Mouse (Mus musculus) stomach, adult 2 months (tissue): ENCODE data around the gene Stt3a. TPM values are rescaled to one million over a fixed set of nuclear protein-coding genes. Genes with fewer than 3 reads are reported as not detected.

Source experiments
- polyA plus RNA-seq: library from polyadenylated mRNA; depleted of rRNA; stranded (reverse); fragments of >200 nt; gene quantifications from 2 replicates; pipeline ENCODE4 v1.2.3, GENCODE M21; 2012; rRNA removed

Stt3a gene
- polyA plus RNA-seq: 21.7 and 44.4 TPM in 2 replicates

DNA sequence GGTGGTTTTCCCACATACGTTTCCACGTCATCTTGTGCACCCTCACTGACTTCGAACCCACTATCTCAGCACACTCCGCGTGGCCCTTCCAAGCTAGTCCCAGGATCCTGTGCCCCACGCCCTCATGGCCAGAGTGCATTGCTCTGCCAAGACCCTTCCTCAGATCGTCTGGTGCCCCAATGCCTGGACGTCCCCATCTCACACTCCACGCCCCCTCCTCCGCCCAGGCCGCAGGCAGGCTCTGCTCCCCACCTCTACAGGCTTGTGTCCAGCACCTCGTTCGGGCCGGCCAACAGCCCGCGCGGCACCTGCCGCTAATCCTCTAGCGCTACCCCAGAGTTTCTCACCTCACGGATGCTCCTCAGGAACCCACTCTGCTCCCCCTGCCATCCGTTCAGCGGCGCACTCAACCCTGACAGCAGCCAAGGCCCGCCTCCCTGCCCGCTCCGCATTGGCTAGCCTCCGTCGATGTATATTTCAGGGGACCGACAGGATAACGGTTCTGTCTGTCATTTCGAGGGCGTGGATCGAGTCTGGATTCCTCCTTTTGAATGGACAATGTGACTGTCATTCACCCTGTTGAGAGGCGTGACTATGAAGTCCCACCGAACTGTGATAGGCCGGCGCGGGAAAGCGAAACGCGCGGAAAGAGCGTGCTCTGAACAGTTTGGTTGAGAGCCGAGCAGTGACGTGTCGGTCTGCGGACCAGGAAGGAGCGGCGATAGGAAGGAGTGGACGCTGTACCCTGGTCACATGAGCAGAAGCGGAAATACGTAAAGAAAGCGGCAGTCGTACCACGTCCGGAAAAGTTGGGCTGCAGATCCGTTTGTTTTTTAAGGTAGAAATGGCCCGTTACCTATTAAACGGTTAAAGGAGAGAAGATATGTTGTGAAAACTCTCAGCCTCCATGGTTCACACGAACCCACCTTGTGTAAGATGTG, at the start of gene Stt3a:
Gene Stt3a, minus strand, starts transcription at position 477 of the 941 bp plus-strand sequence.

DNA sequence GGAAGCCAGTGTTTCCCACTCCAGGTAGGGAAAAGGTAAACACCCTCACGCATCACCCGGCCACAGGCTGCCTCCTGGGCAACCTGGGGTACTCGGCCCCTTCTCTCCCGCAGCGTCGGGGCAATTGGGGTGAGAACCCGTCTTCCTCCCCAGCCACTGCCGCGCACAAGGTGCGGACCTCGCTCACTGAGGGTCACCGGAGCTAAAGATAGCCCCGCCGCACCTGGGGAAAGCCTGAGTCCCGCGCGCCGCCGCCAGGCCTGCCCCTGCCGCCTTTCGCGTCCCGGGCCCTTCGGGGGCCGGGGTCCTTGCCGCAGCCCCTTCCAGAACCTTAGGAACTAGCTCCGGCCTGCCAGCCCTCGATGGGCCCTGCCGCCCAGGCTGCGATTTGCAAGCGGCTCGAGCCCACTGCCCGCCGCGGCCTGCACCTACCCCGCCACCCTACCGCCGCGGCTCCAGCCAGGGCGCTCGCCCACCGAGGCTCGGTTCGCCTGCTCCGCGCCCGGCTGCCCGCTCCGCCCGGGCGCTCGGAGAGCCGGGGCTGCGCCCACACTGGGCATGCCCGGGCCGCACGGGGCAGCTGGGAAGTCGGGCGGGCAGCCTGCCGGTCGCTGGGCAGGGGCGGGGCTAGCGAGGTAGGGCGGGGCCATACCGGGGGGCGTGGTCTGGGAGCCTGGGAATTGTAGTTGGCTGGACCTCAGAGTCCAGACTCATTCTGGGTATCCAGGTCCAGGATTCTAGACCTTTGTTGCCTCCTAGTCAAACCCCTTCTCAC, 29.5 kb upstream of the Stt3a start, which contains the start of gene Ei24:
Gene Ei24, minus strand, starts transcription at position 613 of the 775 bp plus-strand sequence.

DNA sequence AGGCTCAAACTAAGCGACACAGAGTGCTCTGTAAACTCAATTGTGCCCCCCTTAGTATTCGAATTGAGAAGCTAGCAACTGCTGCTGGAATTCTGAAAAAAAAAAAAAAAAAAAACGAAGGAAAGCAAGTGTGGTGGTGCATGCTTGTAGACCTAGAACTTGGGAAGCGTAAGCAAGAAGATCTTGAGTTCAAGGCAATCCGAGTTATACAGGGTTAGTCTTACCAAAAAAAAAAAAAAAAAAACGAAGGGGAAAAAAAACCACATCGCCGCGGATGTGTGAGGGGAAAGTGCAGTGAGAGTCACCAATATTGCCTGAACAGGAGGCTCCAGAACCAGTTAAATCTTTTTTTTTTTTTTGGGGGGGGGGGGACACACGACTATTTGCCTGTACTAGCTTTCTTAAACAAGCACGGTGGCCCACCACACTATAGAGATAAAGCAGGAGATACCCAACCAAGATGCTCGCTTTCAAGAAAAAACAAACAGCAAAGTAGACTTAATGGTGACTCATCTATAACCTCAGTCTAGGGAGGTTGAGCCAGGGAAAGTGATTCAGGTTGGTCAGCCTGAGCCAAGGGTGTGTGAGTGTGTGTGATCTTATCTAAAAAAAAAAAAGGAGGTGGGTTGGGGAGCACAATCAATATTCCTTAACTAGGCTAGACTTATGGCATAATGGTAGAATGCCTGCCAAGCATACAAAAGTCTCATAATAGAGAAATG, 40.3 kb downstream of the Stt3a start, which contains the start of gene Chek1:
Gene Chek1, minus strand, starts transcription at position 32 of the 722 bp plus-strand sequence.

DNA sequence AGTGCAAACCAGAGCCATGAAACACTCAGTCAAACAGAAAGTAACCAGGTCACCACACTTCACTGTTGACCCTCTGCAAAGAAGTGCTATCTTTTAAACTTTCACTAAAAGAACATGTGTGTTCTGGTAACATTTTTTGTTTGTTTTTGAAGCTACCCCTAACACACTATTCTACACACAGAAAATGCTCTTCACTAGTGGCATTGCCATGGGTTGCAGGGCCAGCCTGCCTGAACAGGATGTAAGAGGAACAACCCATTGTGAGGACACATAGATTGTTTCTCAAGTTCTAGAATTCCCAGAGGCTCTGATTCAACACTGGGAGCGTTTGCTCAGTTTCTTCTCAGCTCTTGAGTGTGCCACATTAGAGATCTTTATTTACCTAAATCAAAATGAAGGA, 74.6 kb downstream of the Stt3a start, which contains the start of gene Acrv1:
Gene Acrv1, plus strand, starts transcription at position 301 of the 400 bp plus-strand sequence.

Other genes starting within 250 kb of the Stt3a start
- gene Gm5615, start 225.7 kb downstream of the Stt3a start, polyA plus RNA-seq: not detected in 2 replicates
- not detected in 2 replicates for gene Gm17689, start 185.0 kb downstream of the Stt3a start, polyA plus RNA-seq
- not detected in 2 replicates for gene A630095E13Rik, start 124.3 kb downstream of the Stt3a start, polyA plus RNA-seq
- gene Acrv1, start 74.5 kb downstream of the Stt3a start, polyA plus RNA-seq: not detected in 2 replicates
- gene Chek1, start 40.6 kb downstream of the Stt3a start, polyA plus RNA-seq: 0.18 and 0.35 TPM in 2 replicates
- 31.8 and 68.1 TPM in 2 replicates for gene Ei24, start 29.7 kb upstream of the Stt3a start, polyA plus RNA-seq
- 0.40 and 0.93 TPM in 2 replicates for gene Fez1, start 54.2 kb upstream of the Stt3a start, polyA plus RNA-seq